Mouse (Mus musculus) embryo, embryonic 10 days (tissue): ENCODE data around the gene Gyg.
"Not testable (repeated sequence)": the region's sequence is repeated elsewhere in the genome, so short reads cannot be mapped to it uniquely, and the experiment has no call there.

Source experiments
- DNase-seq: peaks from one replicate; pipeline ENCODE4 v3.0.0-alpha.2; 2015; ENCODE audit warnings: low spot score

Gyg gene

DNA sequence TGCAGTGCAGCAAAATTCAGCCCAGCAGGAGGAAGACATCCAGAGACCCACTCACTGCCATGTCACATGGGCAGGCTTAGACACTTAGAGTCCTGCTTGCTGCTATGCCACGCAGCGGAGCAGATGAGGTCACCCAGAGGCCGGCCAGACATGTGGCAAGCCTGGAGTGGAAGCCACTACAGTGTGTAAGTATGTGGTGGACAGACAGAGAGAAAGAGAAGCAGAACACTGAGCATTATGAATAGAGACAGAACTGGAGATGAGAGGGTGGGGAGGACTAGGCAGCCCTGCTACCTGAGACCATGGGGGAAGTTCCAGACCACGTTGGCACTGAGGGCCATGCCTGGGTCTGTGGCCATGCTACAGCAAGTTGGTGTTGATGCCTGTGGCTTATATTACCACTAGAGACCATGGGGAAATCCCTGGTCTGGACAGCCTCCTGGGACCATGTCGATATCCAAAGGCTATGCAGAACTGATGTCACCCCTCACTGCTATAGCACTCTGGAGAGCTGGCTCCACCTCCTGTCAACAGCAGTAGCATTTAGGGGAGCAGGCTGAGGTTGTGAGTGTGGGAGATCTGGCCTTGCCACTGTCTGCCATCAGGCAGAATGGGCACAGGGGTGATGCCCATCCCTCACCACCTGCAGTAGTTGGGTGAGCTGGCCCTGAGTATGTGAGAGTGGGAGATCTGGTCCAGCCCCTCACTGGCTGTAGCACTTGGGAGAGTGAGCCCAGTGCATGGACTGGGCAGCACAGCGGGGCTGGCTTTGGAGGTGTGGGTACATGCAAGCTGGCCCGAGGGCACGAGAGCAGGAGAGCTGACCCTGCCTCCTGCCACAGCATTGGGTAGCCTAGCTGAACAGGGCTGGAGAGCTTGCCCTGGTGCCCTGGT is 24.4 kb downstream of the Gyg start:
- no peak for DNase-seq

- no peak for DNase-seq
Measured at GRCm38 (mm10) chr3:20129491-20129890, 25.6 kb downstream of the Gyg start.

GRCm38 (mm10) chr3:20127047-20127595 is 28.0 kb downstream of the Gyg start:
- DNase-seq, result no peak

DNA sequence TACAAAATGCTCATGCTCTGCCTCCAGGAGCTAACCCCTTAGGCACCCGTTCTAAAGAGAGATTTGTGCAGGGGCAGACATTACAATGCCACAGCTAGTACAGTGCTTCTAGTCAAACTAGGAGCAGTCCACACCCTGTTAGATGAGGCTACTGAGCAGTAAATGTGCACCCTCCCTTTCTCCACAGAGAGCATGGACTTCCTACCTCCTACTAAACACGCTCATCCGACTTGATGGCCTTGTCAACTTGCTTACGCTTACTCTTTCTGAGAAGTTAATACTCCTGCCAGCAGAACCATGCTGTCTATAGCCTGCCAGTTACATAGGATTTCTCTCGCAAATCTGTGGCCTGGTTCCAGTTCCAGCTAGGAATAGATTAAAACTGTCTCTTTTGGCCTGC is 29.5 kb downstream of the Gyg start:
- DNase-seq, result no peak

DNA sequence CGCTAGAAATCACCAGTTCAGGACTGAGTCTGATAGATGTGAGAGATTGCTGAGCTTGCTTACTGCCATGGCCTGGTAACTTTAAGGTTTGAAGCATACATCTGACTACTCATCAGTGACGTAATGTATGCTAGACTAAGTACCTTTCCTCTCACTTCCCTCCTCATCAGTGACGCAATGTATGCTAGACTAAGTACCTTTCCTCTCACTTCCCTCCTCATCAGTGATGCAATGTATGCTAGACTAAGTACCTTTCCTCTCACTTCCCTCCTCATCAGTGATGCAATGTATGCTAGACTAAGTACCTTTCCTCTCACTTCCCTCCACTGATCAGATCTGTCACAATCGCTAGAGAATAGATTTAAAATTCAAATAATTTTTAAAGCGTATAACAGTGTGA is 33.5 kb downstream of the Gyg start:
- not testable (repeated sequence) for DNase-seq

GRCm38 (mm10) chr3:20119686-20120244 is 35.4 kb downstream of the Gyg start:
- no peak for DNase-seq

GRCm38 (mm10) chr3:20119044-20119591 is 36.0 kb downstream of the Gyg start:
- no peak for DNase-seq

DNA sequence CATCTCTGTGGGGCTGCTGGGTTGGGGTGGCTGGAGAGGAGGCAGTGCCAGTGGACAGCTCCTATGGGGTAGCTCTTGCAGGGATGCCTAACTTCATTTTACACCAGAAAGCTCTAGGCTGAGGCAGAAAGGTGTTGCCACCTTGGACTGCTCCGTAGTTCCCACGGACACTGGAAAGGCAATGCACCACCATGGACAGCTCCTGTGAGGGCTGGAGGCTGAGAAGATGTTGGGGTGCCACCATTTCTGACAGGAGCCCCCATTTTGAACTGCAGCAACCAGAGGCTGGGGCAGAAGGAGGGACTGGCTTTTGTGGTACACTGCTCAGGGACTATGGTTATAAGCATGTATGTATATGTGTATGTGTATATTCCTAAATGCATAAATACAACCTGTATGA is 43.2 kb downstream of the Gyg start:
- no peak for DNase-seq

- DNase-seq, result no peak
Measured at GRCm38 (mm10) chr3:20108881-20109280, 46.2 kb downstream of the Gyg start.

GRCm38 (mm10) chr3:20104776-20105175 is 50.3 kb downstream of the Gyg start:
- no peak for DNase-seq

DNA sequence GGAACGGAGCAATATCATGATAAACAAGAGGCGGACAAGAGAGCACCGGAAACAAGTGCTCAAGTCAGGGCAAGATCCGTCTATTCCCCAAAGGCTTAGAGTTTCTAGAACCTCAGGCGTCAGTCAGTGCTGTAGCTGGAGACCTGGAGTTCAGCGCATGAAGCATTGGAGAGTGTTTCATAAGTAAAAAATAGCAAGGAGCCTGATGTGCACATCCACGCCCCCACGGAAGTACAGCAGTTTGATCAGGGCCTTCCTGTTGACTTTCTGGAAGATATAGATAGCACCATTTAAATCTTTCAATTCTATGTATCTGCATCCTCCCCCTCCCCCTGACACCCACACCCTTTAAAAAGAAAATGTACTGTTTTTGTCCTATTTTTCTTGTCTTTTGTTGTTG is 50.8 kb downstream of the Gyg start:
- no peak for DNase-seq

GRCm38 (mm10) chr3:20103830-20104229 is 51.3 kb downstream of the Gyg start:
- no peak for DNase-seq

DNA sequence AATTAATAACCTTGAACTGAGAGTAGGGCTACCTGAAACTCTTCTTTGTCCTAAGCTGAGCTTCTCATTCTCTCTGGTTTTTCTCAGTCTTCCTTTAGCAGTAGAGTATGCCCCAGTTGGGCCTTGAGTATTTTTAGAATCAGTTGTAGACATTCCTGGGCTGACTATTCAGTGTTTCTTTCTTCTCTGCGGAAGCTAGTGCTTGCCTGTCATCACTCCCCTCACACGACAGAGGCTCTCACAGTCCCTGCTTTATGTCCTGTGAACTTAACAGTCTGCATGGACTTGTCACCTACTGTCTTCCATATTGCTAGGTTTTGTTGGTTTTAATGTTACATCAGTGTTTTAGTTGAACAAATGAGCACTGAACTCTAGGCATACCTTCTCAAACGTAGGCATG is 73.0 kb downstream of the Gyg start:
- DNase-seq, result peak; percentile 7

GRCm38 (mm10) chr3:20076145-20077053 is 78.7 kb downstream of the Gyg start:
- DNase-seq, result no peak
